Mouse (Mus musculus): ENCODE measurements at regions not wholly inside any gene's neighbourhood (a gene's known extent, or its start where the extent isn't known, plus 50 kb on each side); places are given as distances from the start of the nearest gene placed in this dataset.

GRCm38 (mm10) chr13:107878980-107879379, 165.3 kb upstream of the Smim15 start:
- TF ChIP-seq JUND (IDR thresholded peaks at IDR 0.05; ENCODE audit: low read depth, low read length) (no peak), HCFC1 (IDR thresholded peaks at IDR 0.05; ENCODE audit: low read depth, low read length) (no peak), RAD21 (IDR thresholded peaks at IDR 0.05; ENCODE audit: low read depth, low read length) (no peak), UBTF (IDR thresholded peaks at IDR 0.05; ENCODE audit: borderline replicate concordance, insufficient read depth, low read depth, low read length) (no peak), ETS1 (IDR thresholded peaks at IDR 0.05; ENCODE audit: low read depth, low read length) (no peak), USF1 (IDR thresholded peaks at IDR 0.05; ENCODE audit: low read depth, low read length) (no peak)
